Mouse (Mus musculus) intestine, embryonic 15.5 days (tissue): Measurements from ENCODE around the gene Smarcd3. TPM values are rescaled to one million over a fixed set of nuclear protein-coding genes. Genes with fewer than 3 reads are reported as not detected.

Source experiments
- ATAC-seq: fragments of 200-750 bp; cut with Nextera tagmentation; 2 replicates; pipeline ENCODE4 v1.8.0; 2017; ENCODE audit warnings: moderate TSS enrichment, moderate library complexity
- H3K27ac ChIP-seq: fragments of 300-500 bp; sonication (generic); 2 replicates; pipeline ENCODE4 v1.5.1; 2015; ENCODE audit warnings: mild to moderate bottlenecking, inconsistent platforms
- H3K27me3 ChIP-seq: fragments of 300-500 bp; sonication (generic); replicated peaks from 2 replicates; pipeline ENCODE4 v1.6.1; 2015; ENCODE audit warnings: inconsistent platforms
- H3K36me3 ChIP-seq: fragments of 300-500 bp; sonication (generic); 2 replicates; pipeline ENCODE4 v1.6.1; 2015; ENCODE audit warnings: inconsistent platforms
- H3K4me1 ChIP-seq: fragments of 300-500 bp; sonication (generic); replicated peaks from 2 replicates; pipeline ENCODE4 v1.6.1; 2015; ENCODE audit warnings: inconsistent platforms
- H3K4me2 ChIP-seq: fragments of 300-500 bp; sonication (generic); replicated peaks from 2 replicates; pipeline ENCODE4 v1.6.1; 2015; ENCODE audit warnings: mild to moderate bottlenecking, inconsistent platforms
- H3K4me3 ChIP-seq: fragments of 300-500 bp; sonication (generic); replicated peaks from 2 replicates; pipeline ENCODE4 v1.5.1; 2015; ENCODE audit warnings: inconsistent platforms
- H3K9ac ChIP-seq: fragments of 300-500 bp; sonication (generic); 2 replicates; pipeline ENCODE4 v1.6.1; 2015; ENCODE audit warnings: inconsistent platforms
- H3K9me3 ChIP-seq: fragments of 300-500 bp; sonication (generic); 2 replicates; pipeline ENCODE4 v1.6.1; 2016; ENCODE audit warnings: inconsistent platforms
- WGBS: fragments of 180-500 bp; shearing (Covaris S2); methylation state at CpG from one replicate; pipeline ENCODE4 v1.1.7; 2015; 5-methylcytosine and 5-hydroxymethylcytosine counted together
- polyA plus RNA-seq: library from polyadenylated mRNA; unstranded; fragments of >200 nt; fragmentation: Nextera tagmentation; extraction: Ambion mirVana; gene quantifications from 2 replicates; pipeline ENCODE4 v1.2.1, GENCODE M21; 2015

Smarcd3 gene
- polyA plus RNA-seq, 1 experiment from 2014 or later, result 15.5 TPM

DNA sequence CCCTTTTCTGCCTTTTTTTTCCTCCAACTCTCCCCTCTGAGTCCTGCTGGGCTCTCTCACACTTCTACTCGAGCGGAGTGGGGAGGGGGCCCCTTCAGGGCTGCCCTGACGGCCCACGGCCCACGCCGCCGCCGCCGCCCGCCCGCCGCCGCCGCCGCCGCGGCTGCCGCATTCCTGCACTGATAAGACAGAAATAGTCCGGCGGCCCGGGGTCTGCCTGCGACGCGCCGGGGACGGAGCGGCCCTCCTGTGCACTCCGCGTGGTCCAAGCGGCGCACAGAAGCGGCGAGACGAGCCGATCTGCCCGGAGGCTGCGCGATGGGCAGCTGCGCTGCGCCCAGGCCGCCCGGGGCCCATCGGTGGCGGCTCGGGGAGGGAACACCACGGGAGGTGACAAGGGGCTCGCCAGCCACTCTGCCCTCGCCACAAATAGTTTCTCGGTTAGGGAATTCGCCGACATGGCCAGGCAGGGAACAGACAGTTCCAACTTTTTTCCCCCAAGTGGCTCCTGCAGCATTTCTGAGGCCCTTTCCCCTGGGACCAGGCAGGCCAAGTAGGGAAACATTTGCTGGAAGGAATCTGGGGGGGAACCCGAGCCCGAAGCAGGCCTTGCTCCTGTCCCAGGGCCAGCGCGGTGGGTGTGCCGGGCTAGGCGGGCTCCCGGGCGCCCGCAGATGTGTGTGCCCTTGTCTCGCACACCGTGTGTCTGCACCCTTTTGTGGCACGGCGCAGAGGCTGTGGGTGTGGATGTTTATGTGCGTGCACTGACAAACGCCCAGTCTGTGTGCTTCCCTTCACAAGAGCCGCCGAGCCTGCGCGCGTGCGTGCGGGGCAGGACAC, 22.1 kb downstream of the Smarcd3 start:
- Histone ChIP-seq H3K9me3 (no peaks in the 10 kb centered on the region), H3K9ac (peak overlapping the region; percentile 85), H3K27me3 (peaks cover 6% of the 10 kb centered on the region; the same call in 1 of the 2 replicates), H3K4me1 (peaks cover 65% of the 10 kb centered on the region), H3K4me3 (peak overlapping the region; percentile 64), H3K36me3 (no peaks in the 10 kb centered on the region), H3K4me2 (peak overlapping the region; percentile 87), H3K27ac (peak overlapping the region; percentile 99)
- under 1% methylated on average over 73 of the region's 73 CpGs for WGBS
- ATAC-seq, result peak; percentile 55

GRCm38 (mm10) chr5:24601071-24601835, 23.0 kb downstream of the Smarcd3 start:
- H3K9me3 ChIP-seq, result no peaks in the 10 kb centered on the region
- H3K9ac ChIP-seq, result peak overlapping the region; percentile 85
- ATAC-seq, result no peak
- H3K4me2 ChIP-seq, result peak overlapping the region; percentile 87
- H3K4me3 ChIP-seq, result peak overlapping the region; percentile 64
- H3K27me3 ChIP-seq, result peaks cover 6% of the 10 kb centered on the region; the same call in 1 of the 2 replicates
- H3K36me3 ChIP-seq, result no peaks in the 10 kb centered on the region
- H3K27ac ChIP-seq, result peak overlapping the region; percentile 99
- 1% methylated on average over 33 of the region's 33 CpGs for WGBS
- H3K4me1 ChIP-seq, result peaks cover 68% of the 10 kb centered on the region

DNA sequence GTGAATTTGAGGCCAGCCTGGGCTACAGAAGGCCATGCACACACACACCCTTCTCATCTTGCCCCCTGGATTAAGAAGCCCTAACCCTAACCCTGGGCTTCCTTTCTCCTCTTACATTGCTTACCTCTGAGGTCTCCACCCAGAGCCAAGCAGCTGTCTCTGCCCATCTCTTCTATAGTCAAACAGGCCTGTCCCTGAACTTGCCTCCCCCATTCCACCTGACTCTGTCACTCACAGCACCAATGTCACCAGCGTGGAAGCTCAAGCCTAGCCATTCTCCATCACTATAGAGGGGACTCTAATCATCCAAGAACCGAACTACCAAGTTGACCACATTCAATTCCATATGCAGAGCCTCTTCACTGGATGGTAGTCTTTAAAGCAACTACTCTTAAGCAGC, 24.0 kb downstream of the Smarcd3 start:
- Histone ChIP-seq H3K9ac (no peak overlapping the region), H3K27me3 (peaks cover 6% of the 10 kb centered on the region; the same call in 1 of the 2 replicates), H3K4me2 (peak overlapping the region; percentile 87), H3K9me3 (no peaks in the 10 kb centered on the region), H3K4me1 (peaks cover 58% of the 10 kb centered on the region), H3K27ac (no peak overlapping the region), H3K36me3 (no peaks in the 10 kb centered on the region; the same call in none of the 2 replicates), H3K4me3 (no peak overlapping the region)
- 81% methylated on average over 2 of the region's 2 CpGs for WGBS
- no peak for ATAC-seq

- WGBS, result 23% methylated on average over 8 of the region's 8 CpGs
- Histone ChIP-seq H3K27ac (no peak overlapping the region), H3K4me3 (peak overlapping the region; percentile 44), H3K4me2 (peak overlapping the region; percentile 91), H3K4me1 (peaks cover 54% of the 10 kb centered on the region), H3K9ac (peak overlapping the region; percentile 49), H3K9me3 (no peaks in the 10 kb centered on the region), H3K27me3 (peaks cover 6% of the 10 kb centered on the region; the same call in 1 of the 2 replicates), H3K36me3 (no peaks in the 10 kb centered on the region; the same call in none of the 2 replicates)
- no peak for ATAC-seq
These were observed 25.1 kb downstream of the Smarcd3 start for GRCm38 (mm10) chr5:24599137-24599536.

GRCm38 (mm10) chr5:24598570-24599006, 25.6 kb downstream of the Smarcd3 start:
- Histone ChIP-seq H3K4me2 (peak overlapping the region; percentile 91), H3K4me3 (peak overlapping the region; percentile 44), H3K4me1 (peaks cover 48% of the 10 kb centered on the region), H3K9me3 (no peaks in the 10 kb centered on the region), H3K27me3 (peaks cover 6% of the 10 kb centered on the region; the same call in 1 of the 2 replicates), H3K36me3 (peaks cover 4% of the 10 kb centered on the region), H3K27ac (no peak overlapping the region), H3K9ac (peak overlapping the region; percentile 49)
- WGBS, result under 1% methylated on average over 40 of the region's 41 CpGs
- peak; percentile 16; the same call in 1 of the 2 replicates for ATAC-seq

GRCm38 (mm10) chr5:24597901-24598569, 26.2 kb downstream of the Smarcd3 start:
- peak overlapping the region; percentile 91 for H3K4me2 ChIP-seq
- peak overlapping the region; percentile 44 for H3K4me3 ChIP-seq
- 29% methylated on average over 15 of the region's 15 CpGs for WGBS
- H3K36me3 ChIP-seq, result peaks cover 5% of the 10 kb centered on the region
- no peak overlapping the region for H3K27ac ChIP-seq
- H3K9ac ChIP-seq, result peak overlapping the region; percentile 49
- no peaks in the 10 kb centered on the region for H3K9me3 ChIP-seq
- peaks cover 43% of the 10 kb centered on the region for H3K4me1 ChIP-seq
- H3K27me3 ChIP-seq, result peaks cover 6% of the 10 kb centered on the region; the same call in 1 of the 2 replicates
- ATAC-seq, result no peak

DNA sequence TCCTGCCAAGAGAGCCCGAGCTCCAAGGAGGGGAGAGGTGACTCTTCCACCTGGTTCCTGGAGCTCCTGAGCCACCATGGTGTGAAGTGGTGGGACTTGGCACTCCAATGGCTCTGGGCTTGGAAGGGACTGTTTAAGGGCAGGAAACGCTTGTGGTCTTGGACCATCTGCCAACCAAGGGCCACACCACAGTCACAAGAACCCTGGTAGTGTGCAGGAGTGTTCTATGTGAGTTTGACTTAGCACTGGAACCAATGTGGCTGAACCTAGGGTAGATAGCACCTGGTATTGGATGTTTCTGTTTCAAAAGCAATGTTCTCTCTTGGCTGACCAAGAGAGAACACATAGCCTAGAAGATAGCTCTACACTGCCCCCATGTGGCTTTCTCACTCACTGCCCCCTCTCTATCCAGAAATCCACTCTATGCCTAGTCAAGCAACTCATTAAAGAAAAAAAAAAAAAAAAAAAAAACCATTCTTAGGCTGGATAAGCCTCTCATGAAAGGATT, 26.9 kb downstream of the Smarcd3 start:
- Histone ChIP-seq H3K36me3 (peaks cover 5% of the 10 kb centered on the region), H3K9ac (no peak overlapping the region), H3K4me2 (no peak overlapping the region), H3K27ac (0 out of 2 replicates have a peak overlapping the region, but pooled peaks have one; percentile 44), H3K9me3 (no peaks in the 10 kb centered on the region), H3K4me1 (peaks cover 39% of the 10 kb centered on the region), H3K4me3 (no peak overlapping the region), H3K27me3 (peaks cover 6% of the 10 kb centered on the region; the same call in 1 of the 2 replicates)
- peak; percentile 37 for ATAC-seq
- 67% methylated on average over 2 of the region's 2 CpGs for WGBS

GRCm38 (mm10) chr5:24596519-24597171, 27.6 kb downstream of the Smarcd3 start:
- Histone ChIP-seq H3K4me3 (no peak overlapping the region), H3K9ac (no peak overlapping the region)
- 37% methylated on average over 11 of the region's 11 CpGs for WGBS

GRCm38 (mm10) chr5:24595786-24596380, 28.3 kb downstream of the Smarcd3 start:
- no peak overlapping the region for H3K27ac ChIP-seq
- no peak overlapping the region for H3K9ac ChIP-seq
- H3K4me1 ChIP-seq, result peaks cover 41% of the 10 kb centered on the region
- peaks cover 6% of the 10 kb centered on the region; the same call in 1 of the 2 replicates for H3K27me3 ChIP-seq
- no peaks in the 10 kb centered on the region for H3K9me3 ChIP-seq
- 78% methylated on average over 14 of the region's 14 CpGs for WGBS
- H3K4me3 ChIP-seq, result no peak overlapping the region
- H3K36me3 ChIP-seq, result peaks cover 18% of the 10 kb centered on the region
- no peak overlapping the region for H3K4me2 ChIP-seq
- ATAC-seq, result no peak

More at GRCm38 (mm10) chr5:24596519-24597171, 27.6 kb downstream of the Smarcd3 start:
- Histone ChIP-seq H3K4me2 (no peak overlapping the region), H3K4me1 (peaks cover 42% of the 10 kb centered on the region), H3K9me3 (no peaks in the 10 kb centered on the region), H3K27ac (0 out of 2 replicates have a peak overlapping the region, but pooled peaks have one; percentile 44), H3K36me3 (peaks cover 10% of the 10 kb centered on the region), H3K27me3 (peaks cover 6% of the 10 kb centered on the region; the same call in 1 of the 2 replicates)
- no peak for ATAC-seq

GRCm38 (mm10) chr5:24595261-24595660, 28.9 kb downstream of the Smarcd3 start:
- no peak overlapping the region for H3K4me2 ChIP-seq
- no peak for ATAC-seq
- no peaks in the 10 kb centered on the region for H3K9me3 ChIP-seq
- H3K27me3 ChIP-seq, result 0 out of 2 replicates have a peak, but pooled peaks cover 6% of the 10 kb centered on the region
- 89% methylated on average over 5 of the region's 5 CpGs for WGBS
- H3K4me3 ChIP-seq, result no peak overlapping the region
- no peak overlapping the region for H3K27ac ChIP-seq
- H3K4me1 ChIP-seq, result peaks cover 35% of the 10 kb centered on the region
- peaks cover 18% of the 10 kb centered on the region for H3K36me3 ChIP-seq
- H3K9ac ChIP-seq, result no peak overlapping the region

DNA sequence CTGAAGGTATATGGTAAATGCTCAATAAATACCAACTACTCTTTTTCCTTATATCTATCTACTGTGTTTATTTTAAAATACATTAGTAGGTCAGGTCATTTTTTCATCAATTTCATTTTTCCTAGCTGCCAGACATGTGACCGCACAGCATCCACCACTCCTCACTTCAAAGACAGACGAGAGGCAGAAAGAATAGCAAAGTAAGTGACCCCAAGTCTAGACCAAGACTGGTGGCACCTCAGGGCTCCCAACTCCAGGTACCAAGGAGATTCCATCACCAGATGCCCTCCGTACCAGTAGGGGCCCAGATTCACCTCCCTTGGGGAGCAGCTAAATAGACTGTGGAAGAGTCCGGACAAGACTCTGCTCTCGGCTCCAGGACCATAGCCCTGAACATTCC, 29.9 kb downstream of the Smarcd3 start:
- Histone ChIP-seq H3K4me3 (no peak overlapping the region), H3K27me3 (0 out of 2 replicates have a peak, but pooled peaks cover 4% of the 10 kb centered on the region), H3K9ac (no peak overlapping the region), H3K36me3 (peaks cover 18% of the 10 kb centered on the region), H3K4me1 (peaks cover 34% of the 10 kb centered on the region), H3K27ac (no peak overlapping the region), H3K4me2 (no peak overlapping the region), H3K9me3 (no peaks in the 10 kb centered on the region)
- ATAC-seq, result no peak
- WGBS, result 92% methylated on average over 5 of the region's 5 CpGs
